Mouse (Mus musculus) kidney, adult 9 months (tissue): ENCODE results near the gene Diablo.

ENCODE experiments used
- DNase-seq: peaks from one replicate; pipeline ENCODE4 v3.0.0; 2022

Diablo gene

DNA sequence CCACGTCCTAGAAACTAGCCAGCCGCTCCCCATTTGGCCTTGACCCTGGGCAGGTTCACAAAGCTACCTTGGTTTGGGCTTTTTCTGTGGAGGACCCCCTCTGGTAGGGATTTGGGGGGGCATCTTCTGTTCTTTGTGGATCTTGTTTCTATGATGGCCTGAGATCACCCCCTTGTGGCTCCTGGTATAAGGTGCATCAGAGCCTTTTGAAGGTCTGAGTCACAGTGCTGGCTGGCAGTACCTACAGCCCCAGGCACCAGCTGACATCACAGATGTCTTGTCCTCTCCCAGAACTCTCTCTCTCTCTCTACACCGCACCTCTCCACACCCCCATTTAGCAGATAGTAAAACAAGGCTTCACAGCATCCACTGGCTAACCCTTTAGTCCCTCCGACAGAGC, 24.3 kb downstream of the Diablo start:
- DNase-seq: peak; percentile 17

DNA sequence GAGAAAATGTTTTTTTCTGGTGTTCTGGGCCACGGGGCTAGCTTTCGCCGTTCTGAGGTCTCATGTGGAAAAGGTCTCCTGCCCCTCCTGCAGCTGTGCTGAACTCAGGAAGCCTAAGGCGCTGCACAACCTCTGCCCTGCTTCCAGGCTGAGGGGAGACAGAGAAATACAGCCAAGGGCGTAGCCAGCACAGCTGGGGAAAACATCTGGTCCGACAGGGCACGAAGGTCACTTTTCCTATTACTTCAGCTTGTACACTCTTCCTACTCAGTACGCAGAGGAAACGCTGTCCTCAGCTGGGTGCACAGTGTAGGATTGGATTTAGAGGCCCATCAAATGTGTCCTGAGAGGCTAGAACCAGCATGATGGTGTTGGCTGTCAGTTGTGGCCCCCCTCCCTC, 34.0 kb downstream of the Diablo start:
- no peak for DNase-seq

DNA sequence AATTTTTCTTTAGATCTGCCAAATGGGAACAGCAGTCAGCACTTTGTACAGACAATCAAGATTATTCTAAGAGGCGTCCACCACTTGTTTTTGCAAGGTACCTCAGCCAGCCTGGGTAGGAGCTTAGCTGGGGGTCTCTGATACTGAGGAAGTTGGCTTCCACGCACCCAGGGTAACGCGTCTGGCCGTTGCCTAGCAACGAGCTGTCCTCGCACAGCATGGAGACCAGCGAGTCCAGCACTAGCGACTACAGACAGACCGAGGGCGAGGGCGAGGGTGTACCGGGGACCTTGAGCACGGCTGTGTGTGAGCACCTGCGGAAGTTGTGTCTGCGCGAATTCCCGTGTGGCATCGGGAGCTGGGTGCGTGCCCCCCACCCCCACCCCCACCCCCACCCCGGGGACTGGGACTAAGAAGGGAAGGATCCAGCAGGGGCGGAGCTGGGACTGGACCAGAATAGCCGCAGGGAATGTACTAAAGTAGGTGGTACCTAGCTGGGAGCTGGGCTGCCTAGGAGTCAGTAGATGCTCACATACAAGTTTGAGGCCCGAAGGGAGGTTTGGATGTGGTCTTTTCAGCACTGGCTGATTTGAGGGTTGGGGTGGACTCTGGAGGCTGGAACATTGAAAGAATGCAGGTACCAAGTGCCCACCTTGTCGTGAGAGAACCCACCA, 34.7 kb downstream of the Diablo start, which contains the start of the genes Lrrc43 and Il31:
TSS of gene Lrrc43 (plus strand) at position 194 of the 674 bp plus-strand sequence.
TSS of gene Il31 (minus strand) at position 378 of the 674 bp plus-strand sequence.
- no peak for DNase-seq

DNA sequence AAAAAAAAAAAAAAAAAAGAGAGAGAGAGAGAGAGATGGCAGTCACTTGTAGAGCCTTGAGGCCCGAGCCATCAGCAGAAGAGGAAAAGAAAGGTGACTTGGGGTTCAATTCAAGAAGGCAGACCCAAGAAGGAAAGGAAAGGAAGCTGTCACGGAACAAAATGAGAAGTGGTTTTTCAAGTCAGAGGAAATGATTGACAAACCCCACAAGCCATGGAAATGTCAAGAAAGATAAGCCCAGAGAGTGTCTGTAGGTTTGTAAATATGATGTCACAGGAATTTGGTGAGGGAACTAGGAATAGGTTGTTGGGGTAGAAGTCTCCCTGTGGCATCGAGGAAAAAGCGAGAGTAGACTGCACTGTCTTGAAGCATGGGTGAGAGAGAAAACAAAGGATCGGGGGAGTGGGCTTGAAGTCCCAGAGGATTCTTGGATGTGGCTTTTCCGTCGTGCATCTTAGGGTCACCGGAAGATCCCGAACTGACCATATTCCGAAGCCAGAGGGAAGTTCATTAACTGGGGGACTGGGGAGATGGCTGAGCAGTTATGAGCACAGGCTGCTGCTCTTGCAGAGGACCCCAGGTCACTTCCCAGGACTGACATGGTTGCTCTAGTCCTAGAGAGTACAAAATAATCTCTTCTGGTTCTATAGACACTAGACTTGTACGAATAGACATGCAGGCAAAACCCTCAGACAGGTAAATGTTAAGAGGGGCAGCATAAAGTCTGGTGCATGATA, 36.1 kb downstream of the Diablo start:
- DNase-seq: no peak

DNA sequence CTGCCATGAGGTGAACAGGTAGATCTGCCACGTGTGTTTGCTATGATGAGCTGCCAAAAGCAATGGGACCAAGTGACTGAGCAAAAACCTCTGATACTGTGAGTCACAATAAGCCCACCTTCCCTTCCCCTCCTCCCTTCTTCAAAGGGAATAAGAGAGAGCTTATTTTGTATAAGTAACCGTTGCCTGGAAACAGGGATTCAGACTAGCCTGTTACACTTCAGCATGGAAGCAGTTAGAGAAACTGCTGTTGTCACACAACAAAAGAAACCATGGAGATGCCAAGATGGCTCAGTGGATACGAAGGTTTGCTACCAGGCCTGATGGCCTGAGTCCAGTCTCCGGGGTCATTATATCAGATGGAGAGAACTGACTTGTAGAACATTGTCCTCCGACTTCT, 50.2 kb downstream of the Diablo start:
- DNase-seq: no peak

DNA sequence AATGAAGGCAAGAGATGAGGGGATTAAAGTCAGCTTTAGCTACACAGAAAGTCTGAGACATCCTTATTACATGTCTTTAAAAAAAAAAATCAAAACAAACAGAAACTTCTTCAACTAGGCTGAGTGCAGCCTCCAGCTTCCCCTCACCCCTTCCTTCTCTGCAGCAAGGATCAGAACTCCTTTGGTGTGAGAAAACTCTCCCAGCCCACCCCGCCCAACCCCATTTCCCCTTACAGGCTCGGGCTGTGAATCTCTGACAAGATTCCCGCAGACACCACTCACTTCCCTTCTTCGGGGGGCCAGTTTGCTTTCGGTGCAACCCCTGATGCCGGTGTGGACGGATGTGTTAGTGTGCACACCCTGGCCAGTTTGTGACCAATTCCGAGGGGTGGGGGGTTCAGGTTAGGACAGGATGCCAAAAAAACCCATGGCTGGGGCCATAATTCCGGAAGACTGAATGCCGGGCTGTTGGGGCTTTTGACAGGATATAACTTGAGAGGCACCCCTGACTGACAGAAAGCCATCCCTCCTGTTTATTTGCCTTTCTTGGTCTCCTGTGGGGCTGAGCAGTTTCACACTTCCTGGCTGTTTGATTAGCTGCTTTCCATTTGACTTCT, 53.1 kb downstream of the Diablo start:
- DNase-seq: no peak

DNA sequence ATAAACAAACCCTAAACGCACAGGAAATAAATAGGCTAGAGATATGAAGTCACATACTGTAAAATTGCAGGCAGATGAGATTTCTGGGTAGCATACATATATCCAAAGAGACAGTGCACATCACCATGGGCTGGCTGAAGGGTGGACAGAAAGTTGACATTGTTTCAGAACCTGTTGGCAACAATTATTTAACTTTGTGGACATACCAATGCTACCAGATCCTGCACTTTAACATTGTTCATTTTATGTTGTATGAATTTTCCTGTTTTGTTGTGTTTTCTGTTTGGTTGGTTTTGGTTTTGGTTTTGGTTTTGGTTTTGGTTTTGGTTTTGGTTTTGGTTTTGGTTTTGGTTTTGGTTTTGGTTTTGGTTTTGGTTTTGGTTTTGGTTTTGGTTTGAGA, 59.3 kb downstream of the Diablo start:
- no peak for DNase-seq

DNA sequence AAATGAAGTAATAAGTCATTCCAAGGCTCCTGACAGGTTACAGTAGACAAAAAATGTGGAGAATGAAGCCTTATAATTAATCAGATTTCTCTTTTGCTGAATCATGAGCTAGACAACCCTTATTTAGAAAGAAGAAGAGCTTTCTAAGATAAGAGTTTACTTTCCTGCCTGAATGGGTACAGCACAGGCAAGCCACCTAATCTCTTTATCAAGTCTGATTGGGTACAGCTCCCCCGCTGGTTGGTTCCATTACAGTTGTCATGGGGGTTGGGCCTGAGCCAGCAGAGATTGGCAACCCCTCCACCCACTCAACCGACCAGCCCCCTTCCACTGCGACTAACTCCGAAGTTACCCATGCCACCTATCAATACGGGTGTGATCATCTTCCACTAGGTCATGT, 62.6 kb downstream of the Diablo start:
- no peak for DNase-seq
